Mouse (Mus musculus): ENCODE measurements around the gene Zfp827. TPM values are rescaled to one million over a fixed set of nuclear protein-coding genes. Genes with fewer than 3 reads are reported as not detected.

Zfp827 gene
- polyA plus RNA-seq, 1 experiment: 0.16 TPM

- Histone ChIP-seq H3K4me3 (ENCODE audit: insufficient read depth, low read length) (no peak overlapping the region), H3K4me1 (ENCODE audit: control insufficient read depth, insufficient read depth, low read length) (peaks cover 17% of the 10 kb centered on the region), H3K27ac (ENCODE audit: insufficient read depth, low read depth, low read length) (no peak overlapping the region)
- TF ChIP-seq CTCF (IDR thresholded peaks at IDR 0.05; ENCODE audit: low read depth, low read length): no peak
- TF ChIP-seq POLR2A (IDR thresholded peaks at IDR 0.05; ENCODE audit: borderline replicate concordance, low read depth, low read length): no peak
Observed at GRCm38 (mm10) chr8:79103185-79103878, 75.1 kb downstream of the Zfp827 start.

GRCm38 (mm10) chr8:79103923-79104580, 75.8 kb downstream of the Zfp827 start:
- H3K27ac ChIP-seq (ENCODE audit: insufficient read depth, low read depth, low read length): no peak overlapping the region

GRCm38 (mm10) chr8:79104634-79105033, 76.4 kb downstream of the Zfp827 start:
- Histone ChIP-seq H3K27ac (ENCODE audit: insufficient read depth, low read depth, low read length) (no peak overlapping the region), H3K4me1 (ENCODE audit: control insufficient read depth, insufficient read depth, low read length) (peaks cover 17% of the 10 kb centered on the region), H3K4me3 (ENCODE audit: insufficient read depth, low read length) (no peak overlapping the region)
- TF ChIP-seq CTCF (IDR thresholded peaks at IDR 0.05; ENCODE audit: low read depth, low read length) (no peak), POLR2A (IDR thresholded peaks at IDR 0.05; ENCODE audit: borderline replicate concordance, low read depth, low read length) (no peak)

More at GRCm38 (mm10) chr8:79103923-79104580, 75.8 kb downstream of the Zfp827 start:
- no peak overlapping the region for H3K4me3 ChIP-seq (ENCODE audit: insufficient read depth, low read length)
- H3K4me1 ChIP-seq (ENCODE audit: control insufficient read depth, insufficient read depth, low read length): peaks cover 17% of the 10 kb centered on the region
- TF ChIP-seq POLR2A (IDR thresholded peaks at IDR 0.05; ENCODE audit: borderline replicate concordance, low read depth, low read length) (no peak), CTCF (IDR thresholded peaks at IDR 0.05; ENCODE audit: low read depth, low read length) (no peak)

- no peak overlapping the region for H3K27ac ChIP-seq (ENCODE audit: insufficient read depth, low read depth, low read length)
- H3K4me1 ChIP-seq (ENCODE audit: control insufficient read depth, insufficient read depth, low read length): peaks cover 17% of the 10 kb centered on the region
- H3K4me3 ChIP-seq (ENCODE audit: insufficient read depth, low read length): no peak overlapping the region
- no peak for TF ChIP-seq POLR2A (IDR thresholded peaks at IDR 0.05; ENCODE audit: borderline replicate concordance, low read depth, low read length)
- no peak for TF ChIP-seq CTCF (IDR thresholded peaks at IDR 0.05; ENCODE audit: low read depth, low read length)
Observed at GRCm38 (mm10) chr8:79105186-79105585, 76.9 kb downstream of the Zfp827 start.

GRCm38 (mm10) chr8:79111461-79111860, 83.2 kb downstream of the Zfp827 start:
- H3K4me3 ChIP-seq (ENCODE audit: insufficient read depth, low read length): no peak overlapping the region
- no peak for TF ChIP-seq POLR2A (IDR thresholded peaks at IDR 0.05; ENCODE audit: borderline replicate concordance, low read depth, low read length)
- TF ChIP-seq CTCF (IDR thresholded peaks at IDR 0.05; ENCODE audit: low read depth, low read length): no peak
- no peaks in the 10 kb centered on the region; the same call in 1 of the 2 replicates for H3K4me1 ChIP-seq (ENCODE audit: control insufficient read depth, insufficient read depth, low read length)
- no peak overlapping the region for H3K27ac ChIP-seq (ENCODE audit: insufficient read depth, low read depth, low read length)

GRCm38 (mm10) chr8:79112480-79112879, 84.2 kb downstream of the Zfp827 start:
- Histone ChIP-seq H3K4me1 (ENCODE audit: control insufficient read depth, insufficient read depth, low read length) (no peaks in the 10 kb centered on the region; the same call in 1 of the 2 replicates), H3K27ac (ENCODE audit: insufficient read depth, low read depth, low read length) (no peak overlapping the region), H3K4me3 (ENCODE audit: insufficient read depth, low read length) (no peak overlapping the region)
- TF ChIP-seq POLR2A (IDR thresholded peaks at IDR 0.05; ENCODE audit: borderline replicate concordance, low read depth, low read length) (no peak), CTCF (IDR thresholded peaks at IDR 0.05; ENCODE audit: low read depth, low read length) (no peak)

GRCm38 (mm10) chr8:79113533-79113932, 85.3 kb downstream of the Zfp827 start:
- no peaks in the 10 kb centered on the region; the same call in 1 of the 2 replicates for H3K4me1 ChIP-seq (ENCODE audit: control insufficient read depth, insufficient read depth, low read length)
- no peak overlapping the region for H3K4me3 ChIP-seq (ENCODE audit: insufficient read depth, low read length)
- TF ChIP-seq CTCF (IDR thresholded peaks at IDR 0.05; ENCODE audit: low read depth, low read length) (no peak), POLR2A (IDR thresholded peaks at IDR 0.05; ENCODE audit: borderline replicate concordance, low read depth, low read length) (no peak)

GRCm38 (mm10) chr8:79114561-79114960, 86.3 kb downstream of the Zfp827 start:
- no peaks in the 10 kb centered on the region for H3K4me1 ChIP-seq (ENCODE audit: control insufficient read depth, insufficient read depth, low read length)
- TF ChIP-seq CTCF (IDR thresholded peaks at IDR 0.05; ENCODE audit: low read depth, low read length): no peak
- TF ChIP-seq POLR2A (IDR thresholded peaks at IDR 0.05; ENCODE audit: borderline replicate concordance, low read depth, low read length): no peak
- no peak overlapping the region for H3K4me3 ChIP-seq (ENCODE audit: insufficient read depth, low read length)
- H3K27ac ChIP-seq (ENCODE audit: insufficient read depth, low read depth, low read length): no peak overlapping the region

More at GRCm38 (mm10) chr8:79113533-79113932, 85.3 kb downstream of the Zfp827 start:
- no peak overlapping the region for H3K27ac ChIP-seq (ENCODE audit: insufficient read depth, low read depth, low read length)

- TF ChIP-seq POLR2A (IDR thresholded peaks at IDR 0.05; ENCODE audit: borderline replicate concordance, low read depth, low read length): no peak
- no peak for TF ChIP-seq CTCF (IDR thresholded peaks at IDR 0.05; ENCODE audit: low read depth, low read length)
- Histone ChIP-seq H3K4me1 (ENCODE audit: control insufficient read depth, insufficient read depth, low read length) (no peaks in the 10 kb centered on the region), H3K4me3 (ENCODE audit: insufficient read depth, low read length) (no peak overlapping the region), H3K27ac (ENCODE audit: insufficient read depth, low read depth, low read length) (no peak overlapping the region)
Observed at GRCm38 (mm10) chr8:79116436-79116835, 88.2 kb downstream of the Zfp827 start.

- H3K27ac ChIP-seq (ENCODE audit: insufficient read depth, low read depth, low read length): no peak overlapping the region
- no peak overlapping the region for H3K4me3 ChIP-seq (ENCODE audit: insufficient read depth, low read length)
- H3K4me1 ChIP-seq (ENCODE audit: control insufficient read depth, insufficient read depth, low read length): no peaks in the 10 kb centered on the region
- TF ChIP-seq POLR2A (IDR thresholded peaks at IDR 0.05; ENCODE audit: borderline replicate concordance, low read depth, low read length) (no peak), CTCF (IDR thresholded peaks at IDR 0.05; ENCODE audit: low read depth, low read length) (no peak)
Observed at GRCm38 (mm10) chr8:79117711-79118110, 89.5 kb downstream of the Zfp827 start.

Data from bone marrow macrophage, adult 2 months (primary cell).